Mouse (Mus musculus) kidney, embryonic 14.5 days (tissue): ENCODE results near the gene Iapp. TPM values are rescaled to one million over a fixed set of nuclear protein-coding genes. Genes with fewer than 3 reads are reported as not detected.
"Not testable (repeated sequence)": the region's sequence is repeated elsewhere in the genome, so short reads cannot be mapped to it uniquely, and the experiment has no call there.

Experiments used
- ATAC-seq: fragments of 200-750 bp; cut with Nextera tagmentation; 2 replicates; pipeline ENCODE4 v1.8.0; 2017; ENCODE audit warnings: moderate number of reproducible peaks, mild to moderate bottlenecking, moderate TSS enrichment, moderate library complexity; ENCODE audit not compliant: low FRiP score, low TSS enrichment
- H3K27ac ChIP-seq: fragments of 300-500 bp; sonication (generic); 2 replicates; pipeline ENCODE4 v1.5.1; 2014; ENCODE audit warnings: low read depth, mild to moderate bottlenecking, low read length, moderate library complexity, mixed read lengths
- H3K27me3 ChIP-seq: fragments of 300-500 bp; sonication (generic); 2 replicates; pipeline ENCODE4 v1.6.1; 2014; ENCODE audit warnings: mild to moderate bottlenecking, low read length; ENCODE audit not compliant: control insufficient read depth, insufficient read depth
- H3K36me3 ChIP-seq: fragments of 300-500 bp; sonication (generic); 2 replicates; pipeline ENCODE4 v1.6.1; 2014; ENCODE audit warnings: low read length, mixed read lengths; ENCODE audit not compliant: control insufficient read depth, insufficient read depth
- H3K4me1 ChIP-seq: fragments of 300-500 bp; sonication (generic); 2 replicates; pipeline ENCODE4 v1.6.1; 2014; ENCODE audit warnings: low read length, mixed read lengths; ENCODE audit not compliant: control insufficient read depth, insufficient read depth
- H3K4me2 ChIP-seq: fragments of 300-500 bp; sonication (generic); replicated peaks from 2 replicates; pipeline ENCODE4 v1.6.1; 2014; ENCODE audit warnings: low read depth, mild to moderate bottlenecking, low read length
- H3K4me3 ChIP-seq: fragments of 300-500 bp; sonication (generic); 2 replicates; pipeline ENCODE4 v1.5.1; 2014; ENCODE audit warnings: mild to moderate bottlenecking, low read length
- H3K9ac ChIP-seq: fragments of 300-500 bp; sonication (generic); 2 replicates; pipeline ENCODE4 v1.6.1; 2014; ENCODE audit warnings: low read depth, mild to moderate bottlenecking, low read length, moderate library complexity
- H3K9me3 ChIP-seq: fragments of 300-500 bp; sonication (generic); 2 replicates; pipeline ENCODE4 v1.6.1; 2016; ENCODE audit warnings: low read length; ENCODE audit not compliant: control insufficient read depth
- WGBS: fragments of 180-500 bp; shearing (Covaris S2); extraction: QIAGEN DNeasy Blood & Tissue Kit; methylation state at CpG from one replicate; pipeline ENCODE4 v1.1.7; 2014; 5-methylcytosine and 5-hydroxymethylcytosine counted together
- polyA plus RNA-seq: library from polyadenylated mRNA; unstranded; fragments of >200 nt; fragmentation: Nextera tagmentation; extraction: Ambion mirVana; gene quantifications from 2 replicates; pipeline ENCODE4 v1.2.1, GENCODE M21; 2014

Iapp gene
- polyA plus RNA-seq: not detected in 2 replicates

DNA sequence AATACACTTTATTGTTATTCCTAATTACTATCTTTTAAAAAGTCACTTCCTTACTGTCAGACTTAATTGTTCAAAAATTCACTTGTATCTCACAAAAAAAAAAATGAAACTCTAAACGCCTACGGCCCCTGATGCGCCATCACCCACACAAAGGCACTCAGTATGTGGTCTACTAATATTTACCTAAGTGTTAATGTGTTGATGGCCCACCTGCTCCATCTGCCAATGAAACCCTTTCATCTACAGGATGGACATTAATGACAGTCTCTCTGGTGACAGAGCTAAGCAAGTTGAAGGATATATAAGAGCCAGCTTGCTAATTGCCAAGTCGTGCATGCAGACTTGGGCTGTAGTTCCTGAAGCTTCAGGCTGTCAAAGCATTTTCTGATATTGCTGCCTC lies at the start of gene Iapp:
Gene Iapp (plus strand): TSS at position 326 of the 400 bp plus-strand sequence.
- WGBS: 64% methylated on average over 4 of the region's 4 CpGs
- no peak within 1 kb of the TSS for H3K9ac ChIP-seq
- H3K9me3 ChIP-seq: no peaks in the 10 kb centered on the region
- no peaks in the 10 kb centered on the region for H3K36me3 ChIP-seq
- H3K4me3 ChIP-seq: no peak within 1 kb of the TSS
- H3K4me1 ChIP-seq: no peaks in the 10 kb centered on the region; the same call in 1 of the 2 replicates
- no peak within 1 kb of the TSS for H3K4me2 ChIP-seq
- no peak for ATAC-seq
- H3K27me3 ChIP-seq: no peaks in the 10 kb centered on the region
- no peak within 1 kb of the TSS for H3K27ac ChIP-seq

DNA sequence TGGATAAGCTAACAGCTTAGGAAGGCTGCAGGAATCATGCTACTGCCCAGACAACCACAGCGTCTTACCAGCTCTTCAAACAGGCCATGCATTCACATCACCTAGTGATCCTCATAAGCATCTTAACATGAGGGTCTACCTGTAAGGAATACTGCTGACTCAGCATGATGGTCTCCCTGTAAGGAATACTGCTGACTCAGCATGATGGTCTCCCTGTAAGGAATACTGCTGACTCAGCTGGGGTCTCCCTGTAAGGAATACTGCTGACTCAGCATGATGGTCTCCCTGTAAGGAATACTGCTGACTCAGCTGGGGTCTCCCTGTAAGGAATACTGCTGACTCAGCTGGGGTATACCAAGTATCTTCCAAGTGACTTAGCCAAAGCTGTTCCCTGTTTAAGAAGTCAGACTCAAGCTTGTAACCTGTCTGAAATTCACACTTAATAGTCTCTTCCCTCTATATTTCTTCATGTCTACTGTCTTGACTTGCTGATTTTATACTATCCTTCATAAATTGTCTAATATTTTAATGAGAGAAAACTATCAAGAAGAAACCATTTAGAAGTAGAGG lies 47.4 kb upstream of the Iapp start:
- not testable (repeated sequence) for H3K27ac ChIP-seq, H3K27me3 ChIP-seq, ATAC-seq, H3K36me3 ChIP-seq, H3K9ac ChIP-seq, H3K4me1 ChIP-seq, H3K4me2 ChIP-seq, H3K4me3 ChIP-seq, H3K9me3 ChIP-seq
- WGBS: 96% methylated on average over 1 of the region's 1 CpGs

DNA sequence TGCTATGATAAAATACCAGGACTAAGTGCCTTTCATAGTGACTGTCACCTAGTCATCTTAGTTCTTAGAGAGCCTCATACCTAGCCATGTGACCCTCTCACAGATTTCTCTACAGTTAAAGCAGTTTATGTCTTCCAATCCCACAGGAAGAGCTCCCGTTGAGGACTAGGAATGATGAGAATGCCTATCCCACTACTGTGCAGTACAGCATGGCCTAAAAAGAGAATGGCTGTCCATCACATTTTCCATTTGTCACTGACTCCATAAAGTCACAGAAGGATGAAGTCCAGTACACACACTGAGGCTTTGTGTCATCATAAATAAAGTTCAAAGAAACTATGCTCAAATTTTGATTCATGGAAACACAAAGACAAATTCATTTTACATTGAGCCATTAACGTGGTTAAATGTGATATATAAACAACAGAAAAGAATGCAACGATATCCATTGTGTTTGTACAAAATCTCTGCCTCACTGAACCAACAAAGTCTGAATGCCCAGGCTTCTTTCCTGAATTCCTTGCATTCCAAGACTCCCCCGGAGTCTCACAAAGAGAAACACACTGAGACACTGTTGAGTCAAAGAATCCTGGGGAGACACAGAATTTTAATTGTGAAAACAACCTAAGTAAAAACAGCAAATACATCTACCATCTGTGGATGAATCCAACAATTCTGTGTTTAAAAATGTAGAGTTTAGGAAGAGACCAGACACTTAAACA lies 22.3 kb upstream of the Iapp start:
- Histone ChIP-seq H3K9me3 (no peaks in the 10 kb centered on the region), H3K4me3 (no peak overlapping the region), H3K4me2 (no peak overlapping the region), H3K27ac (no peak overlapping the region), H3K9ac (no peak overlapping the region), H3K4me1 (no peaks in the 10 kb centered on the region), H3K27me3 (no peaks in the 10 kb centered on the region), H3K36me3 (no peaks in the 10 kb centered on the region)
- no peak for ATAC-seq
- WGBS: 35% methylated on average over 4 of the region's 4 CpGs

DNA sequence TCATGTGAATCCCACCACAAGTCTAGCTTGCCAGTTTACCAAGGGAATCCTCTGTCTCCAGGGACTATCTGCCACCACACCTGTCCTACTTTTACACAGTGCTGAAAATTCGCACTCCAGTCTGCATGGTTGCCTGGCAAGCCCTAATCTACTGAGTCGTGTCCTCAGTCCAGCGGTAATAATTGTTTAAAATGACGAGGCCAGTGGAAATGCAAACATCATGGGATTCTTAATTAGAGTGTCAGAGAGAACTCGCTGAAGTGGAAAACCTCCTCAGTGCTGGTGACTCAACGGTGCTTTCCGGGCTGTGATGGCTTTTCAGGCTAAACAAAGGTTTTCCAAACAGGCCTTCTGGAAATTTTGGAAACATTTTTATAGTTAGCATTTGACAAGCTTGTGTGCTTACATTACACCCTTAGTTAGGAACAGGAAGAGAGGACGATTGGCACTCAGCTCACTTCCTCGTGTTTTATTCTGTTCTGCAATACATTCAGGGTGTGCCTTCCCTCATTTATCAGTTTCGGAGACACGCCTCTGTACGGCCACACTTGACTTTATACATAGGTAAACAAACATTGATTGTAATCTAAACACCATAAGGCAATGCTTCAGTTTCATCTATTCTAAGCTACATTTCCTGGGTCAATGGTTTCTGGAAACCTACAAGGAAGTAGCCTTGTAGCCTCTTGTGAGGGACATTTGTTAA lies 8.7 kb upstream of the Iapp start:
- H3K27ac ChIP-seq: no peak overlapping the region
- no peak for ATAC-seq
- H3K27me3 ChIP-seq: no peaks in the 10 kb centered on the region
- H3K9ac ChIP-seq: no peak overlapping the region
- H3K4me3 ChIP-seq: no peak overlapping the region
- WGBS: 71% methylated on average over 12 of the region's 12 CpGs
- H3K4me2 ChIP-seq: no peak overlapping the region
- no peaks in the 10 kb centered on the region for H3K4me1 ChIP-seq
- no peaks in the 10 kb centered on the region for H3K36me3 ChIP-seq
- H3K9me3 ChIP-seq: no peaks in the 10 kb centered on the region

DNA sequence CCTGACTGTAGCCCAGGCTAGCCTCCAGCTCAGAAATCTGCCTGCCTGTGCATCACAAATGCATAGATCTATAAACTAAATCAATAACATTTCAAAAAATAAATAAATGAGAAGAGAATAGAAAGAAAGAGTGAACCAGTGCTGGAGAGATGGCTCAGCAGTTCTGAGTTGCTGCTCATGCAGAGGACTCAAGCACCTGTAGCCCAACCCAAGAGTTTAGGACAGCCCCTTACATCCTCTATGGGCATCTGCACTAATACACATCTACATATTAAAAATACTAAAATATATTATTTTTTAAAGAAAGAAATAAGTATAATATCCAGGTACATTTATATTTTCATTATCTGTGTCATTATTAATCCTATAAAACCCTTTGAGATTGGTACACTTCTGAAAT lies 6.9 kb downstream of the Iapp start:
- Histone ChIP-seq H3K9me3 (peaks cover 5% of the 10 kb centered on the region), H3K4me1 (no peaks in the 10 kb centered on the region; the same call in 1 of the 2 replicates), H3K27me3 (no peaks in the 10 kb centered on the region), H3K9ac (no peak overlapping the region), H3K36me3 (no peaks in the 10 kb centered on the region), H3K27ac (no peak overlapping the region), H3K4me2 (no peak overlapping the region), H3K4me3 (no peak overlapping the region)
- no peak for ATAC-seq

DNA sequence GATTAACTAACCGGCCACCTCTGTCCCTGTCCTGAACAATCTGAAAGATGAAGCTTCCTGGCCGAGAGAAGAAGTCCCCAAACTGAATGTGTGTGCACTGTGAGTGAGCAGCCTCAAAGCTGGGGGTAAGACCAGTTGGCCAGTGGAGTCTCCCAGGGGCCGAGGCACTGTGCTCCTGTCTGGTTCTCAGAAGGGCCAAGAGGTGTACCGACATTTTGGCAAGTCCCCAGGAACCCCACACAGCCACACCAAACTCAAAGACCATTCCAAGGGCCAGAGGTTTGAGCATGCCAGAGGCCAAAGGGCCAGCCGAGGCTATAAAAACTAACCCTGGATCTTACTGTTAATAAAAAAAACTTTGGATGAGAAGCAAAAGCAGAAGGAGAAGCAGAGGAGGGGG lies 16.1 kb downstream of the Iapp start:
- H3K4me2 ChIP-seq: no peak overlapping the region
- peaks cover 5% of the 10 kb centered on the region for H3K9me3 ChIP-seq
- 84% methylated on average over 5 of the region's 5 CpGs for WGBS
- no peak overlapping the region for H3K9ac ChIP-seq
- H3K4me1 ChIP-seq: no peaks in the 10 kb centered on the region
- H3K27ac ChIP-seq: no peak overlapping the region
- no peaks in the 10 kb centered on the region for H3K36me3 ChIP-seq
- H3K4me3 ChIP-seq: no peak overlapping the region
- no peaks in the 10 kb centered on the region for H3K27me3 ChIP-seq
- ATAC-seq: no peak

DNA sequence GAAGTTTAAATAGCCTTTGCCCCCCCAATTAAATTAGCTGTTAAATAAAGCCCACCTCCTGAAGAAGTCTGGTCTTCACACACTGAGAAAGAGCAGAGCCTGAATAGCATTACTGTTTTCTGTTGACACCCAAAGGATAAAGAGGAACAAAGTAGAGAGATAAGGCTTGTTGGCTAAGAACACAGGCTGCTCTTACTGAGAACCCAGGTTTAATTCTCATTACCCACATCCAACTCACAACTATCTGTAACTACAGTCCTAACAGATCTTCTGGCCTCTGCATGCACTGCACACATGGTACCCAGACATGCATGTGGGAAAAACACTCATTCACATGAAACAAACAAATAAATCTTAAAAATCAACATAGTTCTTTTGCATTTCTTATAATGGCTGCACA lies 18.9 kb downstream of the Iapp start:
- no peaks in the 10 kb centered on the region for H3K27me3 ChIP-seq
- no peaks in the 10 kb centered on the region for H3K9me3 ChIP-seq
- H3K4me1 ChIP-seq: no peaks in the 10 kb centered on the region
- no peak overlapping the region for H3K9ac ChIP-seq
- H3K4me2 ChIP-seq: no peak overlapping the region
- no peak overlapping the region for H3K4me3 ChIP-seq
- no peak for ATAC-seq
- no peak overlapping the region for H3K27ac ChIP-seq
- no peaks in the 10 kb centered on the region for H3K36me3 ChIP-seq

DNA sequence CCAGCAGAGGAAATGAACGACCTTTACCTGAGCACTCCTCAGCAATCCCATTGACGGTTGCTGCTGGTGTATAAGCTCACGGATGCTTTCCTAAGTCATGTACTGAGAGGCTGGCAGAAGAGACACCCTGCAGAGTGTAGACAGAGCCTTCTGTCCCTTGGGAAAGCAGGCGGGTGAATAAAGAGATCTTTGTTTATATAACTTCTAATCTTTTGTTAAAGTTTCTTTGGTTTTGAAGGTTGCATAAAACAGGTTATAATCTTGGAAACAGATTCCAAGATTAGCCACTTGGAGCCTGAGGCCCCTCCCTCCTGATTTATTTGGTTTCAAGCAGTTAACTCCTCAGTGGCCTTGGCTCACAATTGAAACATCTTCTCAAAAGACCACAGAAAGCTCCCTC lies 24.7 kb downstream of the Iapp start, which contains the start of gene Slco1a5:
Gene Slco1a5 (minus strand): TSS at position 101 of the 400 bp plus-strand sequence.
- WGBS: 40% methylated on average over 4 of the region's 4 CpGs
- no peak within 1 kb of the TSS for H3K4me3 ChIP-seq
- H3K27ac ChIP-seq: no peak within 1 kb of the TSS
- no peaks in the 10 kb centered on the region for H3K36me3 ChIP-seq
- H3K9me3 ChIP-seq: no peaks in the 10 kb centered on the region
- H3K4me2 ChIP-seq: no peak within 1 kb of the TSS
- H3K4me1 ChIP-seq: no peaks in the 10 kb centered on the region
- ATAC-seq: no peak
- H3K9ac ChIP-seq: no peak within 1 kb of the TSS
- H3K27me3 ChIP-seq: no peaks in the 10 kb centered on the region

DNA sequence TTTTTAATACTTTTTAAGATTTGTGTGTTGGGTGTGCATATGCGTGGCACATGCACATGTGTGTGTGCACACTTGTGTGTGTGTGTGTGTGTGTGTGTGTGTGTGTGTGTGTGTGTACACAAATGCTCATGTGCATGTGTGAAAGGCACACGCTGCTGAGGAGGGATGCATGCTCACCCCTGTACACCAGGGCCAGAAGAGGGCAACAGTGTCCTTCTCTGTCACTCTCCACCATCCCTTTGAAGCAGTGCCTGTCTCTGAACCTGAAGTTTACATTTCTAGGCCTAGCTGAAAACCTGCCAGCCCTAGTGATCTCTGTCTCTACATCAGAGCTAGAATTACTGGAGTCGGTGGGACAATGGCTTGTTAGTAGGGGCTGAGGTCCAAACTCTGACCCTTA lies 28.4 kb downstream of the Iapp start:
- Histone ChIP-seq H3K9ac (no peak overlapping the region), H3K4me1 (no peaks in the 10 kb centered on the region), H3K27ac (no peak overlapping the region), H3K4me2 (no peak overlapping the region), H3K27me3 (no peaks in the 10 kb centered on the region), H3K36me3 (no peaks in the 10 kb centered on the region), H3K4me3 (no peak overlapping the region), H3K9me3 (no peaks in the 10 kb centered on the region)
- 78% methylated on average over 3 of the region's 3 CpGs for WGBS
- no peak for ATAC-seq
